Mouse (Mus musculus) stomach, postnatal 0 days (tissue): ENCODE data around the gene Il21r. TPM values are rescaled to one million over a fixed set of nuclear protein-coding genes. Genes with fewer than 3 reads are reported as not detected.

Experiments used
- ATAC-seq: fragments of 200-750 bp; cut with Nextera tagmentation; 2 replicates; pipeline ENCODE4 v1.8.0; 2017; ENCODE audit not compliant: low FRiP score, low TSS enrichment
- DNase-seq: peaks from one replicate; pipeline ENCODE4 v3.0.0-alpha.2; 2016; ENCODE audit warnings: low spot score
- H3K27ac ChIP-seq: fragments of 300-500 bp; sonication (generic); replicated peaks from 2 replicates; pipeline ENCODE4 v1.5.1; 2014; ENCODE audit warnings: mild to moderate bottlenecking, control low read depth
- H3K27me3 ChIP-seq: fragments of 300-500 bp; sonication (generic); 2 replicates; pipeline ENCODE4 v1.6.1; 2014; ENCODE audit warnings: low read length; ENCODE audit not compliant: control insufficient read depth, insufficient read depth
- H3K36me3 ChIP-seq: fragments of 300-500 bp; sonication (generic); 2 replicates; pipeline ENCODE4 v1.6.1; 2014; ENCODE audit warnings: low read length, mixed read lengths; ENCODE audit not compliant: control insufficient read depth, insufficient read depth
- H3K4me1 ChIP-seq: fragments of 300-500 bp; sonication (generic); replicated peaks from 2 replicates; pipeline ENCODE4 v1.6.1; 2014; ENCODE audit warnings: antibody characterized with exemption; ENCODE audit not compliant: control insufficient read depth, insufficient read depth
- H3K4me2 ChIP-seq: fragments of 300-500 bp; sonication (generic); replicated peaks from 2 replicates; pipeline ENCODE4 v1.6.1; 2014; ENCODE audit warnings: low read depth, mild to moderate bottlenecking, control low read depth, moderate library complexity
- H3K4me3 ChIP-seq: fragments of 300-500 bp; sonication (generic); 2 replicates; pipeline ENCODE4 v1.5.1; 2014; ENCODE audit warnings: low read depth, low read length, control low read depth
- H3K9ac ChIP-seq: fragments of 300-500 bp; sonication (generic); 2 replicates; pipeline ENCODE4 v1.6.1; 2014; ENCODE audit warnings: mild to moderate bottlenecking, low read length, control low read depth, mixed read lengths
- H3K9me3 ChIP-seq: fragments of 300-500 bp; sonication (generic); 2 replicates; pipeline ENCODE4 v1.6.1; 2016; ENCODE audit warnings: low read length; ENCODE audit not compliant: control insufficient read depth
- CTCF ChIP-seq: IDR thresholded peaks from 2 replicates; pipeline ENCODE4 v1.5.1; 2016; ENCODE audit warnings: antibody characterized with exemption, low read depth, mild to moderate bottlenecking, moderate library complexity
- EP300 ChIP-seq: optimal IDR thresholded peaks from 2 replicates; pipeline ENCODE3; 2016; ENCODE audit warnings: antibody characterized with exemption
- WGBS: fragments of 180-500 bp; shearing (Covaris S2); extraction: QIAGEN DNeasy Blood & Tissue Kit; methylation state at CpG from one replicate; pipeline ENCODE4 v1.1.7; 2014; 5-methylcytosine and 5-hydroxymethylcytosine counted together
- polyA plus RNA-seq: library from polyadenylated mRNA; unstranded; fragments of >200 nt; fragmentation: Nextera tagmentation; extraction: Ambion mirVana; gene quantifications from 2 replicates; pipeline ENCODE4 v1.2.1, GENCODE M21; 2015

Gene Il21r
- polyA plus RNA-seq, 1 experiment from 2014 or later = 0.29 TPM

- DNase-seq = peak; percentile 68
- Histone ChIP-seq H3K9me3 (no peaks in the 10 kb centered on the region), H3K27me3 (no peaks in the 10 kb centered on the region), H3K36me3 (peaks cover 17% of the 10 kb centered on the region), H3K9ac (no peak overlapping the region; the same call in 1 of the 2 replicates), H3K4me1 (peaks cover 9% of the 10 kb centered on the region), H3K27ac (peak overlapping the region; percentile 30), H3K4me2 (no peak overlapping the region), H3K4me3 (no peak overlapping the region)
- ATAC-seq = peak; percentile 35; the same call in 1 of the 2 replicates
- 32% methylated on average over 7 of the region's 7 CpGs for WGBS
- TF ChIP-seq EP300 (no peak), CTCF (no peak)
Measured at GRCm38 (mm10) chr7:125576982-125577381, 26.2 kb upstream of the Il21r start.

GRCm38 (mm10) chr7:125577486-125578088 lies 25.6 kb upstream of the Il21r start:
- Histone ChIP-seq H3K4me3 (no peak overlapping the region), H3K4me1 (peaks cover 9% of the 10 kb centered on the region), H3K9ac (no peak overlapping the region), H3K27ac (peak overlapping the region; percentile 30), H3K36me3 (peaks cover 15% of the 10 kb centered on the region), H3K9me3 (no peaks in the 10 kb centered on the region), H3K4me2 (no peak overlapping the region), H3K27me3 (no peaks in the 10 kb centered on the region)
- 0 out of 2 replicates have a peak, but pooled peaks have one; percentile 1 for ATAC-seq
- TF ChIP-seq EP300 (no peak), CTCF (0 out of 2 replicates have a peak, but pooled peaks have one; percentile 12)
- 69% methylated on average over 11 of the region's 11 CpGs for WGBS
- DNase-seq = no peak

GRCm38 (mm10) chr7:125578106-125578505 lies 25.1 kb upstream of the Il21r start:
- peaks cover 15% of the 10 kb centered on the region for H3K36me3 ChIP-seq
- H3K27ac ChIP-seq = no peak overlapping the region; the same call in 1 of the 2 replicates
- DNase-seq (no peak), ATAC-seq (no peak)
- H3K4me2 ChIP-seq = no peak overlapping the region
- 43% methylated on average over 3 of the region's 3 CpGs for WGBS
- no peak overlapping the region for H3K4me3 ChIP-seq
- no peak for TF ChIP-seq EP300
- TF ChIP-seq CTCF = no peak
- H3K27me3 ChIP-seq = no peaks in the 10 kb centered on the region
- H3K9ac ChIP-seq = no peak overlapping the region
- no peaks in the 10 kb centered on the region for H3K9me3 ChIP-seq
- peaks cover 9% of the 10 kb centered on the region for H3K4me1 ChIP-seq

DNA sequence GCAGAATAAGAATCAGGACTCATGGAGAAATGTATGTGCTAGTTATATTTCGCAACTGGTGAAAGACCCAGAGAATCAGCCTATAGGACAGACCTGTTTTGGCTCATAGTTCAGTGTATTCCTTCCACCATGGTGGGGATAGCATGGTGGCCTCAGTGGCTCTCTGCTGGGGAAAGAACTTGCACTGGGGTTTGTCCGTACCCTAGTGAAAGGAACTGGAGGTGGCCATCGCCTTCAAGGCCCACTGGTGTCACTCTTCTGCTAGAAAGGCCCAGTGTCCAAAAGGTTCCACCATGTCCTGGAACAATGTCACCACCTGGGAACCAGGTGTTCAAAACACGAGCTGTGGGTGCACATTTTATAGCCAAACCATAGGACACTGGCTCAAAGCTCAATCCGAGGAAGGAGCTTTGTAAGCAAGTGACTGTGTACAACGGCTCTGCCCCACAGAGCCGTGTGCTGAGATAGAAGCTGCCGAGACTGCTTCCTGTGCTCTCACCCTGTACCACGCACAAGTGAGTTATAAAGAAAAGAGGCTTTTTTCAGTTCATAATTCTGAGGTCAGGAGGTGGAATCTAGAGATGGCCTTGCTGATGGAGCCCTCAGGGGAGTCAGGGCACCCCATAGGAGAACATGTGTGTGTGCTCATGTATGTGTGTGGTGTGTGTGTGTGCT lies 23.5 kb upstream of the Il21r start:
- no peak for DNase-seq
- no peak overlapping the region for H3K9ac ChIP-seq
- no peak overlapping the region for H3K4me2 ChIP-seq
- TF ChIP-seq EP300 (no peak), CTCF (no peak)
- H3K36me3 ChIP-seq = peaks cover 6% of the 10 kb centered on the region
- no peak overlapping the region for H3K4me3 ChIP-seq
- 74% methylated on average over 9 of the region's 9 CpGs for WGBS
- no peak overlapping the region for H3K27ac ChIP-seq
- H3K9me3 ChIP-seq = no peaks in the 10 kb centered on the region
- peaks cover 9% of the 10 kb centered on the region for H3K4me1 ChIP-seq
- no peak for ATAC-seq
- no peaks in the 10 kb centered on the region for H3K27me3 ChIP-seq

DNA sequence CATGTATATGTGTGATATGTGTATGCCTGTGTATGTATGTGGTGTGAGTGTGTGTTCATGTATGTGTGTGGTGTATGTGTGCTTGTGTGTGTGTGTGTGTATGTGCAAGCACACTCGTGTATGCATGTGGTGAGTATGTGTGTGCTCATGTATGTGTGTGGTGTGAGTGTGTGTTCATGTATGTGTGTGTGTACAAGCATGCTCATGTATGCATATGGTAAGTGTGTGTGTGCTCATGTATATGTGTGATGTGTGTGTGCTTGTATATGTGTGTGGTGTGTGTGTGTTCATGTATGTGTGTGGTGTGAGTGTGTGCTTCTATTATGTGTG lies 23.0 kb upstream of the Il21r start:
- peak; percentile 4; the same call in 1 of the 2 replicates for ATAC-seq
- 89% methylated on average over 1 of the region's 1 CpGs for WGBS
- DNase-seq = no peak
- no peak overlapping the region for H3K4me2 ChIP-seq
- no peak overlapping the region for H3K27ac ChIP-seq
- peaks cover 9% of the 10 kb centered on the region for H3K4me1 ChIP-seq
- no peaks in the 10 kb centered on the region for H3K27me3 ChIP-seq
- H3K36me3 ChIP-seq = peaks cover 6% of the 10 kb centered on the region
- no peak overlapping the region for H3K9ac ChIP-seq
- H3K9me3 ChIP-seq = no peaks in the 10 kb centered on the region
- TF ChIP-seq EP300 (no peak), CTCF (no peak)
- H3K4me3 ChIP-seq = no peak overlapping the region
